Mouse (Mus musculus): ENCODE measurements around the gene Aqp12. TPM values are rescaled to one million over a fixed set of nuclear protein-coding genes. Genes with fewer than 3 reads are reported as not detected.

Gene Aqp12
- total RNA-seq (2023; ENCODE audit: inconsistent age), result not detected in 4 replicates

DNA sequence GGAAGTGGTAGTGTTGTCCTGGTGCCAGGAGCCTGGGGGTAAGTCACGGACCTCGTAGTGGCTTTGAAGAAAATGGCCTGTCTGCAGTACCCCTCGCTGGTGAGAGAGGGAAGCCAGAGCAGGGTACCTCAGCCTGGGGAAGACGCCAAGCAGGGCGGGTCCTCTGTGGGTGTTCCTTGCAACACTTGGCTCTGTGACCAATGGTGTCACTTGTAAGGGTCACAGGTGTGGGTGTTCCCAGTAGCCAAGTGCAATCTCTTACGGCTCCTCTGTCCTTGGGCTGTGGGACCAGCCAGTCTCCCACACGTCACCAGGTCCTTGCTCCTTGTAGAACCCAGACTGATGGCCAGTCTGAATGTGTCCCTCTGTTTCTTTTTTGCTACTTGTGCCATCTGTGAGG is at the start of gene Aqp12:
TSS of gene Aqp12 (plus strand) at position 274 of the 400 bp plus-strand sequence.

Other genes starting within 250 kb of the Aqp12 start
- 0.22 to 0.38 TPM (median 0.30 TPM) in 4 replicates for gene Gpc1, start 174.7 kb upstream of the Aqp12 start, total RNA-seq (2023; ENCODE audit: inconsistent age)
- 0.48 to 0.72 TPM (median 0.54 TPM) in 4 replicates for gene Ankmy1, start 103.4 kb upstream of the Aqp12 start, total RNA-seq (2023; ENCODE audit: inconsistent age)
- 4.0 to 6.3 TPM (median 4.8 TPM) in 4 replicates for gene Dusp28, start 99.4 kb upstream of the Aqp12 start, total RNA-seq (2023; ENCODE audit: inconsistent age)
- 97.6 to 107 TPM (median 98.9 TPM) in 4 replicates for gene Rnpepl1, start 95.6 kb upstream of the Aqp12 start, total RNA-seq (2023; ENCODE audit: inconsistent age)
- gene Capn10, start 72.0 kb upstream of the Aqp12 start, total RNA-seq (2023; ENCODE audit: inconsistent age), result 21.5 to 32.8 TPM (median 22.9 TPM) in 4 replicates
- gene Gpr35, start 55.5 kb upstream of the Aqp12 start, total RNA-seq (2023; ENCODE audit: inconsistent age), result 0.39 to 3.2 TPM (median 1.6 TPM) in 4 replicates
- 0.06 TPM in 1 of 4 replicates, not detected in the others for gene Kif1a, start 95.6 kb downstream of the Aqp12 start, total RNA-seq (2023; ENCODE audit: inconsistent age)
- gene Agxt, start 128.9 kb downstream of the Aqp12 start, total RNA-seq (2023; ENCODE audit: inconsistent age), result not detected in 4 replicates
- not detected in 4 replicates for gene 2310007B03Rik, start 154.6 kb downstream of the Aqp12 start, total RNA-seq (2023; ENCODE audit: inconsistent age)
- gene Crocc2, start 162.4 kb downstream of the Aqp12 start, total RNA-seq (2023; ENCODE audit: inconsistent age), result not detected in 4 replicates
- 0.66 to 1.8 TPM (median 0.94 TPM) in 4 replicates for gene Sned1, start 229.5 kb downstream of the Aqp12 start, total RNA-seq (2023; ENCODE audit: inconsistent age)

All from B cell, adult (primary cell).